Mouse (Mus musculus) adrenal gland, adult (tissue): ENCODE results near the gene Cd44.

Source experiments
- DNase-seq, 2 experiments: peaks; one replicate each; pipeline ENCODE4 v3.0.0; 2022 to 2023; ENCODE audit warnings: low spot score in 1 of 2; ENCODE audit not compliant: inconsistent age in 2 of 2

Cd44 gene

DNA sequence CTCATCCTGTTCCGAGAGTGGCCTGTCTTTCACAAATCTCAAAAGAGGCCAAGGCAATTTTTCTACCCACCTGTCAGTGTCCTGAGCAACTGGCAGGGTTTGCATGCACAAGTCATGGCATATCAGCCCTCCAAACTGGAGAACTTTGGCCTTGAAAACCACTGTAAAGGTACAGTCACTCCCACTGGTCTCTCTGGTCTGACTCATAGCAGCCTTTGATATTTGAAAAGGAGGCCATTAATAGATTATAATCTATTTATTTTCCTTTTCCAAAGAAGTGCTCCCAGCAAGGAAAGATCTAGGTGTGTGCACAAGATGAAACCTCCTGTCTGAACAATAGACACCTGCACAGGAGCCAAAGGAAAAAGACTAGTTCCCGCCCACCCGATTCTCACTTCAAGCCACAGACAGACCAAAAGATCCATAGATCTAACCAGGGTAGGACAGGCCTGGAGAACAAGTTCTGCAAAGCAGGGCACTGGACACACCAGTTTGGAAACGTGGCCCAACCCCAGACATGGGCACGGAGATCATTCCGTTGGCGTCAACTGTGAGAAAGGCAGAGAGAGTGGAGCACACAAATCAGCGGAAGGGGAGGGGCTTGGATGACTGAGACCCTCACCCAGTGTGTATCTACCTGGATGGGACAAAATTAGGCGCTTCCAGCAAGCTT lies 75.4 kb downstream of the Cd44 start:
- DNase-seq: peak; percentile 53 to 73

DNA sequence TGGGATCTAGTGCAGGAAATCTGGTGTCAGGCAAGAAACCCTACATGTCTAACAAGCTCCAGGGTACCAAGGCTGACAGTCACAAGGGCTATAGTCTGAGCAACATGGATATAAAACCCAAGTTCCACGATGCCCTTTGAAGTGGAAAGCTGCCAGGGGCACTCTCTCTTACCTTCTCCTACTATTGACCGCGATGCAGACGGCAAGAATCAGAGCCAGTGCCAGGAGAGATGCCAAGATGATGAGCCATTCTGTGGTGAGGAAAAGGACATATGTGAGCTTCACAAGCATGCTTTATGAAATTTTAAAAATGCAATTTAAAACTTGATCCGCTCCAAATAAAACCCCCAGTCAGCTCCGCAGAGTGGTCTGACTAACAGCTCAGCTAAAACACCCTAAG lies 79.4 kb downstream of the Cd44 start:
- no peak for DNase-seq

DNA sequence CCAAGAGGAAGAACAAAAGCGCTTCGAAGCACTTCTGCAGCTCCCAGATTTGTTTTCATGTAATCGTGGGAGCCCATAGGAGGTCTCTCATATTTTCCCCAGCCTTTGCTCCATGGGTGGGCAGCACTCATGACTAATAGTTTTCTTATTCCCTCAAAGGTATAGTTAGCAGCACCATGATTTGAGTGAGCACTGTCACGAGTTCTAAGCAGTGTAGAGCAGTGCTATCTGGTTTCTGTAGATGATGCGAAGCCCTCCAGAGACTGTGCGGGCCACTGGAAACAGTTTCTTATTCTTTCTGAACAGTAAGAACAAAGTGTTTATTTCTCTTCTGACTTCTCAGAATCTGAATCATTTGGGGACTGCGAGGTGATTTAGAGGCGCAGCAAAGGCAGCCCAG lies 80.7 kb downstream of the Cd44 start:
- no peak for DNase-seq

DNA sequence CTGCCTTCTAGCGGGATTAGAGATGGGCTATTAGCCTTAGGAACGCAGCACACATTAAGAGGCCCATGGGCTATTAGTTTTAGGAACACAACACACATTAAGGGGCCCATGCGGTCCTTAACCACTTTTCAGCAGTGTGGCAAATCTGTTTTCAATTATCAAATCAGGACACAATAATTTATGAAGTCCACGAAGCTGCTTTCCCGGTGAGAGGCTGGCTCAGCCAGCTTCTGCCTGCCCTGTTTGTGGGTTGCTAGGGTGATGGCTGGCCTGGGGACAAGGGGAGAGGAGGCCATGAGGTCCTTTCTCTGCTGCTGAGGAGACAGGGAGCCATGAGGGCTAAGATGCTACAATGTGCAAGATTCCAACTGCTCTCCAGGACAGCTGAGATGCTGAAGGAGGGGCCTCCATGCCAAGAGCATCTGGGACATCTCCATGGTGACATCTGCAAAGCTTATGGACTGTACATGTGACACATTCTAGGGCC lies 81.2 kb downstream of the Cd44 start:
- no peak for DNase-seq

DNA sequence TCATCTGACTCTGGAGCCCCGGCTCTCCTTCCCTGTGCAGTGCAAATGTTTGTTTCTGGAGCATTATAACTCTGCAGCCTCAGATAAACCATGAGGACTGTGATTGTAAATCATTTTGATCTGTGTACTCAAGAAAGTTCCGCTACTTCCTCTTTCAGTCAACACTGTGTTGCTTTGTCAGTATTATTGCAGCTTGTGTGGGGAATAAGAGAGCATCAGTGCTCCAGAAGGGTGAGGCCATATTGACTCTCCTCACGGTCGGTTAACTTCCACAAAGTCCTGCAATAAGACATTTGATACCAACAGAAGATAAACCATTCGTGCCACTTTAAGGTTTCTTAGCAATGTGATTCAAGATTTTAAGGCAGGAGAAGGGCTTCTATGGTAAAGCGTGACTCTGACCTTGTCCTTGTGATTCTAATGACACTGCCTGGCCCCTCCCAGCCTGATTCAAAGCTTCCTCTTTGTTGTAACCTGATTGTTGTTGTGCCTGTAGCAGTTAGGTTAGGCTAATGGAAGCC lies 86.1 kb downstream of the Cd44 start:
- DNase-seq: peak in 1 of 2 experiments; percentile 72

DNA sequence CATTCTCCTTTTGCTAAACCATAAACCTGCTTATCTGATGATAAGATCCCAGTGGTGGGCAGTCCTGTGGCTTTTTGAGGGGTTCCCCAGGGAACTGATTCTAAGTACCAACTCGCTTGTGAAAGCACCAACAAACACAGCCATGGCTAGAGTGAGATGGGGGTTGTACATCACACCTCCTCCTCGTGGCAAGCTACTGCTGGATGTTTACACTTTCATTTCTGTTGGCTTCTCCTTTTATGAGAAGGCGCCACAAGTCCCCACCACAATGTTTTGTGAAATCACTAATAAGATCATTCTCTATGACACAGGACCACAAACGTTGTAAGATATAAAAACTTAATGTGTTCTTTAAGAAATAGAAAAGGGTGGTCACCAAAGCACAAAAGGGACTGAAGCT lies 88.7 kb downstream of the Cd44 start:
- DNase-seq: no peak

DNA sequence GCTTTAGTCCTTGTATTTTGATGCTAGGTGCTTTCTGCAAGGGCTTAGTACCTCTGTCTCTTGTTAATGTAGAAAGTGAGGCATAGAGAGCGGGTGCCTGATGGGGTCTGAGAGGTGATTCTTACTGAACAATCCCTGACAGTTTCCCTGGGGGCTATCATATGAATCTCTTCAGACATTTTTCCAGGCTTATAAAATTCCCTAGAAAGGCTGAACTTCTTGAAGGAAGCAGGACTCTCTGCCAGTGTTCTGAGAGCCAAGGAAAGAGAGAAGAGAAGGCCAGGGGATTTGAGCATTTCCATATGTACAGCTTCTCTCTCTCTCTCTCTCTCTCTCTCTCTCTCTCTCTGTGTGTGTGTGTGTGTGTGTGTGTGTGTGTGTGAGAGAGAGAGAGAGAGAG lies 92.0 kb downstream of the Cd44 start:
- DNase-seq: no peak

DNA sequence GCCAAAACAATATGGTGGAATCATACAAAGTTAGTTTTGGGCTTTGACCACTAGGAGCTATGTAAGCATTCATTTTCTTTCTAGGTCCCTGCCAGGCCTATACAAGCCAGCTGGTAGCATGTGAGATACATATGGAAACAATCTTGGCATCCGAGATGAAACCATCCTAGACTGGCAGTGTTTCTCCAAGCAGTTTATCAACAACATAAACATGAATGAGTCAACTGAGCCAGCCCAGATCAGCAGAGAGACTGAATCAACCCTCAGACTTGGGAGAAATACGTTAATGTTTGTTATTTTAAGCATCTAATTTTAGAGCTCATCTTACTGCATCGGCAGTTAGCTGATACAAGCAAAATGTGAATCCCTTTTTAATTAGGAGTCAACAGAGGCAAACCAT lies 93.8 kb downstream of the Cd44 start:
- no peak for DNase-seq

DNA sequence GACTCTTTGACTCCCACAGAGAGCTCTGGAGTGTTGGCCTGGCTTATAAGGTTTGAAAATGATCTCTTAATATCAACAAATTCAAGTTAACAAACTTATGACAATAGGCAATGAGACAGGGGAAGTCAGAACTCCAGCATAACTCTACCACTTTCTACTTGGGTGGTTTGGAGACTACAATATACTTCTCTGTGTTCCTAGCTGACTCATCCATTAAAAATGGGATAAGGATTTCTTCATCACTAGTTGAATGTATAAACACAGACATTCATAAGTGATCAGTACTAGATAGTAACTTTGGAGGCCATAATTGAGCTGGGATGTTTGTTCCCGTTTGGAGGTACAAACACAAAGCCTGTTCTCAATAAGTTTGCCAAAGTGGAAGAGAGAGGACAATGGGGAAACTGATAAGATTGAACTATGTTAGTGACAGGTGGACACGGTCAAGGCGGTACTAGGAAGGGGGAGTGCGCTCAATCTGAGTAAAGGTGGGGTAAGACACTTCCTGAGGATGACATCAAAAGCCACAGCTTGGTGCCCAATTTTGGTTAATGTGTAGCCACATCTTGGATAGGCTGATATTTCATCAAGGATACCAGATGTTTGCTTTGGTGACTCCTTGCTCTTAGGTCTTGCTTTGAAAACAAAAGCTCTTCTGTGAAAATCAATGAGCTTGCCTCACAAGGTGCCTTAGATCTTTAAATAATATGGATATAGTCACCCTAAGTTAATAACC lies 95.5 kb downstream of the Cd44 start:
- DNase-seq: no peak

DNA sequence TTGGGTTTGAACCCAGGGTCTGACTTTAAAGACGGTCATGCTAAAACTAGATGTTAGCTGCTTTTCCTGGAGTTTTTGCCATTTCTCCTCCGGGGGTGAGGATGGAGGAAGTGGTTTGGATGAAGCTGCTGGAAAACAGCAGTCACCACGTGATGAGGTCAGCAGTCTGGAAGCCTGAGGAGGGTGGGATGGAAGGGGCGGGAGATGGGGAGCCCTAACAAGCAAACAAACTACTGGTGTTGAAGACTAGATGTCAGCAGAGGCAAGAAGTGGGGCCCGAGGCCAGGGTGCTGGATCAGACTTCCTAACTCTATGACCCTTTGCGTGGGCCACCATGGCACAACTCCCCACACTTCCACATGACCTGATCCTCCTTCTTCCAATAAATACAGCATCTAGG lies 96.2 kb downstream of the Cd44 start:
- DNase-seq: no peak

DNA sequence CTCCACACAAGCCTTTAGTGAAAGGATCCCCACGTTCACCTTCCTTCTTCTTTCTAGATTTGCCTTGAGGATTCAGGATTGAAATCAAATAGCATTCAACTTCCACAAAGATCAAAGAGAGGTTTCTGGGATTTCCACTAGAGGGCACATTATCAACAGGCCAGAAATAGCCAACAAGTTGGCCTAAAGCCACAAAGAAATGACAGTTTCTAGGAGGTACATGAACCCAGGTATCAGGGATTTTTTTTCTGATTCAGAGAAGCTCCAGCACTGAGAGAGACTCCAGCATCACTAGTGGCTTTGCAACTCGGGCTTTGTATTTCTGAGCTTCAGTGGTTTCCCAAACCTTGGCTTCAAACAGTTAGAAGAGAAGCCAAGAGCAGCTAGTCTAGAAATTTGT lies 97.4 kb downstream of the Cd44 start:
- peak; percentile 13 to 86 for DNase-seq

DNA sequence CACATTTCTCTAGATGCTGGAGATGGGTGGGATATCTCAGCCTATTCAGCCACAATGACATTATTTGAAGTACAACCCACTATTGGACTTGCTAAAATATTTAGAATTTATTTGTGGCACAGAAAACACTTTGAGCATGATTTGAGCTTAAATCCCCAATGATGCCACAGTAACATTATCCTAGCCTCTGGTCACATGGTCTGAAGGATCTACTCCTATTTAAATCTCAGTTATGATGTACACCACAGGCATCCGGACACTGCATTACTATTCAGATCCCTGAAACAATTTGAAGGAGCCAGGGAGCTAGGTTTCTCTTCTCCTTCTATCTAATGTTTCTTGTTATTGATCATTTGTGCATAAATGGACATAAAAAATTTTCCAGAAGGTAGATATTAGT lies 99.6 kb downstream of the Cd44 start:
- DNase-seq: no peak

DNA sequence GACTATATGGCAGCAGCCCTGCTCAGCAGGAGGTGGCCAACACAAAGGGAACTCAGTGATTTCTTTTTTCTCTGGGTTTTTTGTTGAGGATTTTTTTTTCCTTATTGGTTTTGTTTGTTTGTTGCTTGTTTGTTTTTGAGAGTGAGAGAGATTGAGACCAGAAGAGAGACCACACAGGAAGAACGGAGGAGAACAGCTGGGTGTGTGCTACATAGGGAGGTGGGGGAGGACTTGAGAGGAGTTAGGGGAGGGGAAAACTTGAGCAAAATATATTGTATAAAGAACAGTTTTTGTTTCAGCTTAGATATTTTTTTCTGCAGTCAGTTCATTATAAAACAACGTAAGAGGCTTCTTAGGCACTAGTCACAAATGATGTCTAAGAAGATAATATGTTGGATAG lies 103.3 kb downstream of the Cd44 start:
- no peak for DNase-seq

DNA sequence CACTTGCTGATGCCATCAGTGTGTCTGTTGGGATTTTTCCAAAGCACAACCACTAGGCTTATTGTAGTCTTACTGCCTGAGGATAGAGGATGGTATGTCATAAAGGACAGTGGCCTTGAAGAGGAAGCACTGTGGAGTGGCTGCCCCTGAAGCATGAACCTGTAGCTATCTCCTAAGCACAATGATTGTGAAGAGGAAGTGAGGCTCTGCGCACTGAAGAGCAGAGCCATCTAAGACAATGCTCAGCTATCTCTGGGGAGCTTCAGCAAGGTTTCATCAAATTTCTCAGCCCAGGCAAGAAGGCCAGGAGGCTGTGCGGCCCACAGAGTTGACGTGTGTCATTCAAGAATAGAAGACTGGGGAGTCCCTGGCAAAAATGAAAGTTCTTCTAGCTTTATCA lies 106.4 kb downstream of the Cd44 start:
- DNase-seq: no peak

DNA sequence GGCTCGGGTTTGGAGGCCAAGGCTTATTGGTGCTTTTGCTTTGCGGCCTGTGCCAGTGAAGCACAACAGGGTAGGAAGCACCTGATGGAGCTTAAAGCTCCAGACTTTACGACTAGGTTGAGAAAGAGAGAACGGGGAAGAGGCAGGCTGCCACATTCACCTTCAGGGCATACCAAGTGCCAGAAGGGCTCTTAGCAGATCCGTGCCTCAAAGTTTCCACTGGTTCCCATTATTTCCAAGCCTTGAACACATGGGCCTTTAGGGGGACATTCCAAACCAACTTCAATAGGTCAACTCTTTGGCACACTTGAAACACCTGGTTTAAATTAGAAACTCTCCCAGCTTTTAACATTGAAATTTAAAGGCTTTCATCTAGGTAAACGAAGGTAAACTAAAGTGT lies 108.7 kb downstream of the Cd44 start:
- DNase-seq: no peak

DNA sequence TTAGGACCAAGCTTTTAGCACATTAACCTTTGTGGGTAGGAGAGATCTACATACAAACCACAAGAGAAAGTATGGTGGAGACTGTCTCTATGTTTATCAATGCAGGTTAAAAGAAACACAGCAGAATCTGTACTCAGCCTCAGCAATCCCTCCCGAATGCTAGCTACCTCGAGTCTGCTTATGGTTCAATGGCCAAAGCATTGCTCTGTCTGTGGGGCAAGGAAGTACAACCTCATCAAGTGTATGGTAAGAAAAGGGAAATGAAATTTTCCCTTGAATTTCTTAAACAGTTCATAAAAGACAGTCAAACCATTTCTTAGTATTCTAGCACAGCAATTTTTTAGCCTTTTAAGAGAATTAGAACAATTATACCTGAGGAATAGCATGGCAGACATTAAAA lies 109.8 kb downstream of the Cd44 start:
- no peak for DNase-seq

DNA sequence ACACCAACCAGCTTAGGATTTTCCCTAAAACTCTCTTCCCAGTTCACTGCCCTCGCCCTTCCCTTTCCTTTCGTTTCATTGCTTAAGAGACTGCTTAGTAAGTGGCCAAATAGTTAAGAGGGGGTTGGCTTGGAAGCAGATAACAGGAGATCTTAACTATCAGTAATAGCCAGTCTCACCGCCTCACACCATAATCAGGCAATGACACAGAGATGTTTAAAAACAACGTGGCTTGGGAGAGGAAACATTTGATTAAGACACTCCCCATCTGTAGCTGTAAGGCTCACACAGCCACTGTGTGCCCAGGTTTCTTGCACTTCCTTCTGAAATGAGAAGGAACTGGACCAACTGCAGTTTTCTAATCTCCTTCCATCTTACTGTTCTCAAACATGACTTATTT lies 115.8 kb downstream of the Cd44 start:
- no peak for DNase-seq

DNA sequence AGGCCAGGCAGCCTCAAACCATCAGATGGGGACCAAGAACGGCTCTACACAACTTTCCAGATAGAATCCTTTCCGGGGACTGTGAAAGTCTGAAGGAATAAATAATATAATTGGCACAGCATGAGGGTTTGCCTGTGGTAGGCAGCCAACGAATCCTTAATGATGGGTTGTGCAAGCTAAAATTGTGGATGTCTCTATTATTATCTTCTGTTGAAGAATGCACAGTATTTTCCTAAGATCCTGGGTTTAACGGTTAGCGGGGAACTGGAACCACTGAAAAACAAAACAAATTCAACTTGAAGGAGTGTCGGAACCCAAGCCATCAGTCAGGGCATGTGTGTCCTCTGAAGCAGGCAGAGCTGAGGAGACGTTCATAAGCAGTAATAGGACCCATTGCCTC lies 118.7 kb downstream of the Cd44 start:
- no peak for DNase-seq

DNA sequence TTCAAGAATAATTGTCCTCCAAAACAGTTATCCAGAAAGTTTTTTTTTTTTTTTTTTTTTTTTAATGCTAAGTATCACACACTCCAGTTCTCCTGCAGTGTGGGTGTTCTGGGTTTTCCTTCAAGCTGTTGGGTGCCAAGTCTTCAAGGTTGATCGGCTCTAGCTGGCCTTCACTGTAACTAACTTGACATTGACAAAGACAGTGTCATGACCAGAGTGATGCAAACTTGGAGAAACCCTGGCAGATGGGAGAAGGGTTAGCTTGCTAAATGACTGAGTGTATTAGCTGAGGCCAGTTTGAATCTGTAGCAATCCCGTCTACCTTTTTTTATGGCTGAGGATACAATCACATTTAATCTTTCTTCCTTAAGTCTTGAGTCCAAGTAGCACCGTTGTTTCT lies 123.3 kb downstream of the Cd44 start:
- peak; percentile 16 to 73 for DNase-seq

DNA sequence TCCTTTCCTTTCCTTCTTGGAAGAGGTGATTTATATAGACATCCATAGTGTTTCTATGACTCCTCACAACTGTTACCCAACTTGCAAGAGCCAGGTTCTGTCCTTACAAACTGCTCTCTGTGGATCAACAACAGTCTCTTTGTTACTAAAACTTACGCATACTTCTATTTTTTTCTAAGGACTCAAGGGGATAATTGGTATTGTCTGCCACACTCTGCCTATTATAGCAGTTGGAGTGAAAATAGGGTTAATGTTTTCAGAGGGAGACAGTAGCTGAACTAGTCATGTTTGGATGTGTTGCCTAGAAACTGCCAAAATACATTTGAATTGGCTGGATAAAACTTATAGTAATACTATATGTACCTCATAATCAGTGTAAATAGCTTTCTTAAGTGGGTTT lies 125.9 kb downstream of the Cd44 start:
- no peak for DNase-seq

DNA sequence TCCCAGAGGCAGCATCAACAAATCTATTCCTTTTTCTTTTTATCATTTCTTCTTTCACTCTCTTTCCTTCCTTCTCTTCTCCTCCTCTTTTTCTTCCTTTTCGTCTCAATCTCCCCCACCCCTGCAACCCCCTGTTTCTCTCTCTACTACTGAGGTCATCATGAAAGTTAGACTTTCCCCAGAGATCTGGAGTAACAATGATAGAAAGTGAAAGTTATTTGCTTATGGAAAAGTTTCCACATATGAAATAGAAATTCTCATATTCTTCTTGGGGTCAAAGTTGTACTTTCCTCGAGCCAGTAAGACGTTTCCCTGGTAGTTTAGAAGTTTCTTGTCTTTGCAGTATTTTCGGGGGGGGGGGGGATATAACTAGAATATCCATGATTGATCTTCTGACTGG lies 126.8 kb downstream of the Cd44 start:
- DNase-seq: no peak

DNA sequence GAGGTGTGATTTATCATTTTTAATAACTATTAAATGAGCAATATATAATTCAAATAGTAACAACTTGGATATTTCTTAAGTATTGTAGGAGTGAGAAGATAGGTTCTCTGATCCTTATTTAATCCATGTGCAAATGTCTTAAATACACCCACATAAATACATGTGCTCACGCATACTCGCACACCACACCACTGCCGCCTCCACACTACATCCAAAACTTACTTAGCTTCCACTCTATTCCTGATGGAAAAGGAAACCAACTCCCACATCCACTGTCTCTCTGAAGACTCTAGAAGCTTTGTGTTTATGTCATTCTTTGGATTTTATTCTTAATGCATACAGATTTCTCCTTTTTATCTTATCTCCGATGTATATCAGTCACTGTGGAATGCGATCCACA lies 129.2 kb downstream of the Cd44 start:
- no peak for DNase-seq

DNA sequence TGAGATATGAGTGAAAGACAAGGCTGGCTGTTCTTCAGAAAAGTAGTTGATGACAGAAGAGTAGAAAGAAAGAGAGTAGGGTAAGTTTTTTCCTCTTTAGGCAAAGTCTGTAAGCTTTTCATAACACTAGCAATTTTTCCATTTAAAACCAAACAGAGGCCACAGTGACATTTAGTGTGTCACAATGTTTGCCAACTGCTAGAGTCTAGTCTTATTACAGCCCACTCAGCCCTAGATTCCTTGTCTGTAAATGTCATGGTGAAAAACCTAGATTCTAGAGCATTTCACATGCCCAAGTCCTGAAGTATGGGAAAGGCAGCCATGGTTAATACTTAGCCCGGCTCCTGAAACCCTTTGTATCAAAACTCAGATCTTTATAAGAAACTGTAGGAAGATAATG lies 130.2 kb downstream of the Cd44 start:
- peak in 1 of 2 experiments; percentile 57 for DNase-seq
